Mouse (Mus musculus): ENCODE results near the gene Tmem108.

GRCm38 (mm10) chr9:103577181-103577580, 184.5 kb downstream of the Tmem108 start:
- no peak for TF ChIP-seq CTCF (IDR thresholded peaks at IDR 0.05; ENCODE audit: low read depth, low read length)
- no peak for TF ChIP-seq POLR2A (IDR thresholded peaks at IDR 0.05; ENCODE audit: borderline replicate concordance, low read depth, low read length)

Data from bone marrow macrophage, adult 2 months (primary cell).